Mouse (Mus musculus): ENCODE results near the gene Lonp2. TPM values are rescaled to one million over a fixed set of nuclear protein-coding genes. Genes with fewer than 3 reads are reported as not detected.
A peak's percentile ranks its signal among the peaks of the same experiment; 100 is the strongest.

Gene Lonp2
- polyA plus RNA-seq, 1 experiment from 2014 or later: 103 TPM

DNA sequence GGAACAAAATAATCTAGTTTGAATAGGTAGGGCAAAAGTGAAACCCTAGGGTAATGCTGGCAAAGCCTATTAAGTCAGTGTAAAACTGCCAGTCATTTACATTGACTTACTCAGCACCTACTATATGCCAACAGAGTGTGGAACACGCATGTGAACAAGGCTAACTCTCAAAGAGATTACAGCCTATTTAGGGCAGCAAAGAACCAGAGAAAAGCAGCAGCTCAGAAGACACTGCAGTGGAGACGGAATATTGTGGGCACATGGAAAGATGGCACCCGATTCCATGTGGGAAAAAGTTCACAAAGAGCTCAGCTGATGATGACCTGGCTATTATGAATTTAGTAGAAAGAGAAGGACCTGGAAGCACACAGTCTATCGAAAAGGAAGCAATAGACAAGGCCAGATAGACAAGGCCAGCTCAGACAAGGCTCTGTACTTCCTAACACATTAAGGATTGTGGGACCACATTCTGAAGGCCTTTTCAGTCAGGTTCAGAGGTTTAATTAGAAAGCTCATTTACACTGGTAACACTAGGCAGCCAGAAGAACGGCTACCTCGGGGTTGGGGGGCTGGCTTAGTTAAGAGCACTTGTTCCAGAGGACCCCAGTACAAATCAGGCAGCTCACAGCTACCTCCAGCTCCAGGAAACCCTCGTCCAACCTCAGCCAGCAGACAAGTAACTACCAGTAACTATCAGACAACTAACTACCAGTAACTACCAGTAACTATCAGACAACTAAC, 118.9 kb downstream of the Lonp2 start:
- no peak for ATAC-seq (ENCODE audit: low read depth)
- no peaks in the 10 kb centered on the region for H3K36me3 ChIP-seq
- H3K4me2 ChIP-seq: 0 out of 2 replicates have a peak overlapping the region, but pooled peaks have one; percentile 20
- H3K27ac ChIP-seq (replicated peaks): no peak overlapping the region
- H3K4me3 ChIP-seq: no peak overlapping the region
- no peaks in the 10 kb centered on the region for H3K9me3 ChIP-seq
- H3K4me1 ChIP-seq (replicated peaks): peaks cover 45% of the 10 kb centered on the region
- no peak overlapping the region for H3K9ac ChIP-seq
- H3K27me3 ChIP-seq: no peaks in the 10 kb centered on the region
- WGBS: 81% methylated on average over 7 of the region's 7 CpGs

DNA sequence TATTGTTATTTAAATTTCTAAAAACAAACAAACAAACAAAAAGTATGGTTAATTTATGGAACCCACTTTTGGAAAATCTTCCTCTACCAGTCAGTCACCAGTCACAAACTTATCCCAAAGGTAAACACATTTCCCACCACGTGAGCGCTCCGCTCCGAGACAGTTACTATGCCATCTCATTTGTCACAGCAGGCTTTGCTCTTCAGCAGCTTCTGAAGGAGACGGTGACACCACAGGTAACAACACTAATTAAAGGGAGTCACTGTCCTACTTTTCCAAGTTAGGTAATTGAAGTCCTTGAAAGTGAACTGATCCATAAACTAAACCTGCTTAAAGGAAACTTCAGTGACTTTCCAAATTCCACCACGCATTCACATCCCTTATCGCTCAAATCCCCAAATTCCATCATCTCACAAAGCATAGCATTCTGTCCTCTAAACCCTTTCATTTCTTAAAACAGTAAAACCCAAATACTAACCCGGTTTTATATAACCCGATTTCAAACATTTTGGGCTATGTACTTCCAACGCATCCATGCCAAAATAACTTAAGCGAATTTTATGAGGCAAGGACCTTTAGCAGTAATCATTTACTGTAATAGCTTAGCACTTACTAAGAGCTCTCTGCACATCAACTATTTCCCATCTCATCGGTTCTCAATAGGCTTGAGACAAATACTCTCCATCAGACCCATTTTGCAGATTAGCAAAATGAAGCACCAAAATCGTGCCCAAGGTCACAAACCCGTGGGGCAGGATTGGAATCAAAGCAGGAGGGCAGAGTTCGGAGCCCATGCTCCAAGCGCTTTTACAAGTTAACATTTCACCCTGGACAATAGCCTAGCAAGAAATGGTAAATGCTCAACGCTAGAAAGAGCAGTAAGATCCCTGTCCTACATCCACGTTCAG, 120.7 kb downstream of the Lonp2 start:
- H3K27me3 ChIP-seq: no peaks in the 10 kb centered on the region
- no peaks in the 10 kb centered on the region for H3K36me3 ChIP-seq
- H3K4me3 ChIP-seq: peak overlapping the region; percentile 89
- no peak for ATAC-seq (ENCODE audit: low read depth)
- H3K27ac ChIP-seq (replicated peaks): peak overlapping the region; percentile 98
- WGBS: 4% methylated on average over 18 of the region's 18 CpGs
- peak overlapping the region; percentile 73 for H3K4me2 ChIP-seq
- H3K9me3 ChIP-seq: no peaks in the 10 kb centered on the region
- H3K4me1 ChIP-seq (replicated peaks): peaks cover 45% of the 10 kb centered on the region
- peak overlapping the region; percentile 98 for H3K9ac ChIP-seq

DNA sequence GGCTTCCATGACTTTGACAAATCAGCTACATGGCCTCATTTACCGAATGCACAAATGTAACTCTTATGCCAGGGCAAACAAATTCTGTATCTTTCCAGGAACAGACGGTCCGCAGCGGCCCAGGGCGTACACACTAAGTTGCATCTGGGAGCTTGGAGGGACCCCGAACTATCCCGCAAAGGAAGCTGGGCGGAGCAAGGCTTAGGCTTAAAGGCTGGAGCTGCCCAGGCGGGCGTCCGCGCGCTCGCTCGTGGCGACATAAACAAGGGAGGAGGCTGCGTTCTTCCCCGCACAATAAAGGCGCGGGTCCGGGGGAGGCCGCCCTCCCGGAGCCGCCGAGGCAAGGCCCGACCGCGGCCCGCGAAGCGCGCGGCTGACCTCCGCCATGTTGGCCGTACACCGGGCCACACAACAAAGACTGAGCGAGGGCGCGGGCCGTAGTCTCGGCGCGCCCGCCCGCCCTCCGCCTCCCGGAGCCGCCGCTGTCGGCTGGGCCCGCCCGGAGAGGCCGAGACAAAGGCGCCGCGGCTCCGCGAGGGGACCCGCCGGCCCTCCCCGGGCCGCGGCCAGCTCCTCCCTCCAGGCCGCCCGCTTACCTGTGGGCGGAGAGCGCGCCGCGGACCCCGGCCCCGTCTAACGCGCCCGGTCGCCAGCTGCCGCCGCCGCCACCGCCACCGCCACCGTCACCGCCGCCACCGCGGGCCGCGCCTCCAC, 121.5 kb downstream of the Lonp2 start, which contains the start of the genes Gm10638 and Siah1a:
Gene Gm10638, plus strand, starts transcription at position 479 of the 714 bp plus-strand sequence.
Gene Siah1a, minus strand, starts transcription at position 714 of the 714 bp plus-strand sequence.
- Histone ChIP-seq H3K36me3 (no peaks in the 10 kb centered on the region), H3K4me3 (peak within 1 kb of the TSS; percentile 89), H3K4me1 (replicated peaks) (peaks cover 45% of the 10 kb centered on the region), H3K9me3 (no peaks in the 10 kb centered on the region), H3K27ac (replicated peaks) (peak within 1 kb of the TSS; percentile 98), H3K9ac (peak within 1 kb of the TSS; percentile 98), H3K4me2 (peak within 1 kb of the TSS; percentile 85), H3K27me3 (no peaks in the 10 kb centered on the region)
- WGBS: under 1% methylated on average over 61 of the region's 88 CpGs
- ATAC-seq (ENCODE audit: low read depth): peak; percentile 83

DNA sequence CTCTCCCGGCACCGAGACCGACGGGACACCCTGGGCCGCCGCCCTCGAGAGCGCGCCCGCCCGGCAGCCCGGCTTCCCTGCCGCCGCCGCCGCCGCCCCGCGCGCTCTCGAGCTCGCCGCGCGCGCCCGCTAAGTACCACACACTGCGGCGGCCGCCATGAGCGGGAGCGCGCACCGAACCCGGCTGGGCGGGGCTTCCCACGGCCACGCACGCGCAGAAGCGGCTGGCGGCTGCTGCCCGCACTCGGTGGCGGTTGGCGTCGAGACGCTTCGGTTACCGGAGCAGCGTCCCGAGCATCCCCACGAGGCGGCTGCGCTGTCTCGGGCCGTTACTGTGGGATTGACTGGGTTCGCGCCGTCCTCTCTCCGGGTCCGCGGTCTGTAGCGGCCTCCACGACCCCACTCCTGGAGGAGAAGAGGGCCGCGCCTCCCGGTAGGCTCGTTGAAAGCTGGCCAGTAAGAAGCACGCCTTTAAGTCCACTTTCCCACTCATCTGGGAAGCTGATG, 122.1 kb downstream of the Lonp2 start:
- Histone ChIP-seq H3K9ac (peak overlapping the region; percentile 98), H3K27me3 (no peaks in the 10 kb centered on the region), H3K27ac (replicated peaks) (peak overlapping the region; percentile 98), H3K9me3 (no peaks in the 10 kb centered on the region), H3K4me1 (replicated peaks) (peaks cover 42% of the 10 kb centered on the region), H3K36me3 (no peaks in the 10 kb centered on the region), H3K4me3 (peak overlapping the region; percentile 89), H3K4me2 (peak overlapping the region; percentile 85)
- ATAC-seq (ENCODE audit: low read depth): peak; percentile 91
- under 1% methylated on average over 70 of the region's 70 CpGs for WGBS

DNA sequence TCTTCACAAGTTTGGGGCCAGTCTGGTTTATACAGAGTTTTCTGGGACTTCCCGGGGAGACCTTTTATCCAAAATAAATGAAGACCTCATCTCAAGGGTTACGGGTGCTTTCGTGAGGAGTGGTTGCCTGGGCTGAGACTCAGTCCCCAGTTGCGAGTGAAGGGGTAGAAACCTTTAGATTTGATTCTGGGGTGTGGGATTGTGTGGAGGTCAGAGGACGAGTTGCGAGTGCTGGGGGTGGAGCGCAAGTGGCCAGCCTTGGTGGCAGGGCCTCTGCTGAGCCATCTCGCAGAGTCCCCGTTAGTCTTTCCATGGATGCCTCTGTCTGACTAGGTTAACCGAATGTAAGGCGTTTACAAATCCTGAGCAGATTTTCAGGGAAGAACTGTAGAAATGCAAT, 122.7 kb downstream of the Lonp2 start:
- Histone ChIP-seq H3K27me3 (no peaks in the 10 kb centered on the region), H3K36me3 (no peaks in the 10 kb centered on the region), H3K4me2 (peak overlapping the region; percentile 85), H3K27ac (replicated peaks) (peak overlapping the region; percentile 98), H3K9ac (peak overlapping the region; percentile 98), H3K4me1 (replicated peaks) (peaks cover 38% of the 10 kb centered on the region), H3K9me3 (no peaks in the 10 kb centered on the region), H3K4me3 (peak overlapping the region; percentile 89)
- ATAC-seq (ENCODE audit: low read depth): peak; percentile 23; the same call in 1 of the 2 replicates
- 2% methylated on average over 11 of the region's 11 CpGs for WGBS

DNA sequence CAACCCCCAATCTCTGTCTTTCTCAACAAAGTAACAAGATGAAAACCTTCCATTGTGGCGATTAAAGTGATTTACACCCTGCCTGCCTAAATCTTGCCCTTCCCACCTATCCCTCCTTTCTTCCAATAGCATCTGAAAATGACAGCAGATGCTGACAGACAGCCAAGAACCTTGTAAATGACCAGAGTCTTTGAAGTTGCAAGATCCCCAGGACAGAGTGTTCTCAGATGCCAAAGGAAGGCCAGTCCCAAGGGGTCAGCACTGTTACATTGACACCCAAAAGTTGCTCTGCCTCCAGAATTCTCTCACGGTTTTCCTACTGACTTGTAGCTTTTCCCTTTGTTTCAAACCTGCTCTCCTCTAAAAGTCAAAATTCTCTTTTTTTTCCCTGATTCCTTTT, 126.0 kb downstream of the Lonp2 start:
- WGBS: 50% methylated on average over 2 of the region's 2 CpGs
- no peak overlapping the region for H3K4me3 ChIP-seq
- no peak overlapping the region for H3K27ac ChIP-seq (replicated peaks)
- H3K9me3 ChIP-seq: no peaks in the 10 kb centered on the region
- no peaks in the 10 kb centered on the region for H3K27me3 ChIP-seq
- ATAC-seq (ENCODE audit: low read depth): no peak
- peaks cover 9% of the 10 kb centered on the region for H3K4me1 ChIP-seq (replicated peaks)
- no peak overlapping the region for H3K9ac ChIP-seq
- H3K4me2 ChIP-seq: no peak overlapping the region
- no peaks in the 10 kb centered on the region for H3K36me3 ChIP-seq

DNA sequence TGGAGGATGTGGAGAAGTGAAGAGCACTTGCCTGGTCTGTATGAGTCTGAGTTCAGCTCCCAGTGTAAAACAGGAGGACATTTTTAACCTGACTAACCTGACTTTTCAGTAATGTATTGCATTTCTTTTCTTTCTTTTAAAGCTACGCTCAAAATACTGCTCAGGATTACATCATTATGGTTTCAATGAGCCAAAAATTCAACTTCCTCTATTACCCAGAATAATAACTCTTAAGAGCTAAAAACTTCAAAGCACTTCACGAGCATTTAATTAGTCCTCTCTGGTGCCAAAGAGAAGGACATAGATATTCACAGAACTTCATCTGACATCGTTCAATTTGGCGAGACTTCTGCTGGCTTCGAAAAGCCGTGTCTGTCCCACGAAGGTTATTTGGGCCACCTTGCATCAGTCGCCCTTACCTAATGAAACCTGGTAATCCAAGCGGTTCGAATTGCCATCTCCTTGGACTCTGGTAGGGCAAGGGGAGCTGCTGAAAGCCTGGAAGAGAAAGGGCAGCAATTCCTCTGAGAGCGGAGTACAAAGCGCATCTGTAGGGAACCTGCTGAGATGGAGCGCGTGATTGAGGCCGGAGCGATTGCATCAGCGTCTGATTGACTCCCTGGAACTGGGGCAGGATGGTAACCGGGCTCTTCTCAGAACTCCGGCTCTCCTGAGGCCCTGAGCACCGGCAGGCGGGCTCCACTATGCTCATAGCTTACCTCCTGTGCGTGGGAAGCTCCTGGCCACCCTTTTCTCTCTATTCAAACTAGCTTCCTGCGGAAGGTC, 133.3 kb downstream of the Lonp2 start:
- Histone ChIP-seq H3K27ac (replicated peaks) (no peak overlapping the region; the same call in 1 of the 2 replicates), H3K9me3 (no peaks in the 10 kb centered on the region), H3K4me2 (peak overlapping the region; percentile 49), H3K4me3 (peak overlapping the region; percentile 18; the same call in 1 of the 2 replicates), H3K9ac (peak overlapping the region; percentile 13), H3K36me3 (no peaks in the 10 kb centered on the region), H3K27me3 (no peaks in the 10 kb centered on the region), H3K4me1 (replicated peaks) (peaks cover 10% of the 10 kb centered on the region)
- WGBS: 13% methylated on average over 23 of the region's 23 CpGs
- ATAC-seq (ENCODE audit: low read depth): no peak

DNA sequence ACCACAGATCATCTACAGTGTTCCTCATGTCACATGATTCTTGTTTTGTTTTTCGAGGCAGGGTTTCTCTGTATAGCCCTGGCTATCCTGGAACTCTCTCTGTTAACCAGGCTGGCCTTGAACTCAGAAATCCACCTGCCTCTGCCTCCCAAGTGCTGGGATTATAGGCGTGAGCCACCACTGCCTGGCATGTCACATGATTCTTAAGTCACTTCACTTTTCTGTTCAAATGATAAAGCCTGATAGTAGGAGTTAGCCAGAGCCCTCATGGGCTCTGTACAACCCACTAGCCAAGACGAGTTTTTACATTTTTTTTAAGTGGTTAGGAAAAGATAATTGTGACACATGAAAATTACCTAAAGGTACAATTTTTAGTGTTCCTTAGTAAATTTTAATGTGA, 134.8 kb downstream of the Lonp2 start:
- no peak overlapping the region for H3K4me3 ChIP-seq
- 80% methylated on average over 3 of the region's 3 CpGs for WGBS
- no peak overlapping the region for H3K4me2 ChIP-seq

DNA sequence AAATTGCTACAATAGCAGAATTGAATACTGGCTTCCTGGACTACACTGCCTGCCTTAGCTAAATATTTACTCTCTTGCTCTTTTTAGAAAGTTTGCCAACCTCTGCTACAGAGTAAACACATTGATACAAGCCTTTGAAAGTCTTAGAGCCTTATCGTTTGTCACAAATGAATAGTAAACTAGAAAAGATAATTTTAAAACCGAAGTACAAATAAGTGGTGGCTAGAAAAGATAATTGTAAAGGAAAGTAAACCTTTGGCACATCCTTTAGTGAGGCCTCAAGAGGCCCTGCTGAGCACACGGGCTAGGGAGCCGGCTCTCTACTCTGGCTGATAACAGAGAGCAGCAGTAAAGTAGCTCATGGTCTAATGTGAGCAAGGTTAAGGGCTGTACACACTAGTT, 135.2 kb downstream of the Lonp2 start:
- no peak overlapping the region for H3K9ac ChIP-seq
- H3K4me2 ChIP-seq: no peak overlapping the region
- H3K36me3 ChIP-seq: no peaks in the 10 kb centered on the region
- no peak overlapping the region for H3K27ac ChIP-seq (replicated peaks)
- no peaks in the 10 kb centered on the region for H3K27me3 ChIP-seq
- H3K9me3 ChIP-seq: no peaks in the 10 kb centered on the region
- no peak for ATAC-seq (ENCODE audit: low read depth)
- no peak overlapping the region for H3K4me3 ChIP-seq
- 57% methylated on average over 4 of the region's 4 CpGs for WGBS
- H3K4me1 ChIP-seq (replicated peaks): peaks cover 10% of the 10 kb centered on the region

More for the DNA sequence above, 134.8 kb downstream of the Lonp2 start:
- Histone ChIP-seq H3K27me3 (no peaks in the 10 kb centered on the region), H3K9ac (no peak overlapping the region), H3K27ac (replicated peaks) (no peak overlapping the region), H3K9me3 (no peaks in the 10 kb centered on the region), H3K4me1 (replicated peaks) (peaks cover 10% of the 10 kb centered on the region), H3K36me3 (no peaks in the 10 kb centered on the region)
- no peak for ATAC-seq (ENCODE audit: low read depth)

DNA sequence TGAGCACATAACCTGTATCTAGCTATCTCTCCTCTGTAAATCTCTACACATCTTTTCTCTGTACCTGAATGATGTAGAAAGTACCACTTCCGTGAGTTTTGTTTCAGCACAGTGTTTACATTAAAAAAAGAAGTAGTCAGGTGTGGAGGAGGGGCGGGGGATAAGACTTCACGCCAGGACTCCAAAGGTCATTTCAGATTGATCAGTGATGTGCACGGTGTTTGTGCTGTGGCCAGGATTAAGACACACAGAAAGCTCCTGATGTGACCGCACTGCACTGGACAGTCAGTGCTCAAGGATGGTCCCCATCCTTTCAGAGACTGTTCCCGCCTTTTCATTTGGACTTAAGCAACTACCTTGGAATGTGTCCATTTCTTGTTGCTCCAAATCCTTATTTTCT, 136.9 kb downstream of the Lonp2 start:
- Histone ChIP-seq H3K36me3 (no peaks in the 10 kb centered on the region), H3K27ac (replicated peaks) (no peak overlapping the region), H3K9me3 (no peaks in the 10 kb centered on the region), H3K4me3 (no peak overlapping the region), H3K4me1 (replicated peaks) (peaks cover 10% of the 10 kb centered on the region), H3K4me2 (no peak overlapping the region), H3K27me3 (no peaks in the 10 kb centered on the region), H3K9ac (no peak overlapping the region)
- ATAC-seq (ENCODE audit: low read depth): no peak
- 87% methylated on average over 6 of the region's 6 CpGs for WGBS

DNA sequence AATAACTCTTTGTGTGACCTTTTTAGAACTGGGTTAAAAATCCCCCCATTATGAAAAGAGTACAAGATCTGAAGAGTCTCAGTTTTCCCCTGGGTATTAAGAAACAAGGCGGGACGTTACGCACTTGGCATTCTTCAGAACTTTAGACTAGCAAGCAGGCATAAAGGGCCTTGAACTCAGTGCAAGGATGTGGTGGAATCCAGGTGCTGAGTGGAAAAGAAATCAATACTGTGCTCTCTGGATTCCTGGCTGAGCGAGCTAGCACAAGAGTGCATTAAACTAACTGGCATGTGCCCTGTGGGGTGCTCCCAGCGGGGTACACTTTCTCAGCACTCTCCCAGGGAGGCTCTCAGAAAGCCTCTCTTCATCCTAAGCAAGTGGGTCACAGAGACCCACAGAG, 139.0 kb downstream of the Lonp2 start:
- Histone ChIP-seq H3K9ac (no peak overlapping the region), H3K9me3 (no peaks in the 10 kb centered on the region), H3K27me3 (no peaks in the 10 kb centered on the region), H3K36me3 (no peaks in the 10 kb centered on the region), H3K4me2 (no peak overlapping the region), H3K4me1 (replicated peaks) (no peaks in the 10 kb centered on the region), H3K4me3 (no peak overlapping the region), H3K27ac (replicated peaks) (no peak overlapping the region)
- WGBS: 57% methylated on average over 5 of the region's 5 CpGs
- no peak for ATAC-seq (ENCODE audit: low read depth)
